Mouse (Mus musculus): ENCODE results near the gene R3hdml. TPM values are rescaled to one million over a fixed set of nuclear protein-coding genes. Genes with fewer than 3 reads are reported as not detected.
"Not testable (repeated sequence)": the region's sequence is repeated elsewhere in the genome, so short reads cannot be mapped to it uniquely, and the experiment has no call there.

The R3hdml gene
- polyA plus RNA-seq, 1 experiment from 2014 or later = 46.4 TPM

GRCm38 (mm10) chr2:163460622-163461021 is 31.5 kb upstream of the R3hdml start:
- Histone ChIP-seq H3K4me2 (replicated peaks; ENCODE audit: low read depth, low read length) (no peak overlapping the region), H3K4me1 (ENCODE audit: insufficient read depth, low read length) (no peaks in the 10 kb centered on the region), H3K9ac (replicated peaks; ENCODE audit: low read length) (no peak overlapping the region), H3K9me3 (ENCODE audit: low read length) (no peaks in the 10 kb centered on the region), H3K27me3 (ENCODE audit: insufficient read depth, low read length) (peaks cover 12% of the 10 kb centered on the region), H3K4me3 (ENCODE audit: low read length) (no peak overlapping the region), H3K36me3 (ENCODE audit: insufficient read depth, low read length) (no peaks in the 10 kb centered on the region), H3K27ac (ENCODE audit: low read length) (no peak overlapping the region)
- ATAC-seq (ENCODE audit: low FRiP score, low TSS enrichment) = no peak
- WGBS = 86% methylated on average over 8 of the region's 8 CpGs

DNA sequence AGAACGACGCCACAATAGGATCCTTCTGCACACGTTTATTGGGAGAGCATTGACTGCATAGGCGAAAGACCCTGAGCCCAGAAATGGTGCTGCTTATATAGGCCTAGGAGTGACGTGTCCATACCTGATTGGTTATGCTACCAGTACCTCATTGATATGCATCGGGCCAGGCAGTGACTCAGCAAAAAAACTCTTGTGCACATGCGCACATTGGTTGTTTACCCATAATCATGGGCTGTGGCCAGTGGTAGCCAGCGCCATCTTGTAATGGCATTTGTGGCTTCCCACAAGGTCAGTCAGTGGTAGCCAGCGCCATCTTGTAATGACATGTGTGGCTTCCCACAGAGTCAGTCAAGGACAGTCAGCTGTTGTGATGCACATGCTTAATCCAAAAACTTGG is 30.8 kb upstream of the R3hdml start:
- H3K9ac ChIP-seq (replicated peaks; ENCODE audit: low read length); H3K4me1 ChIP-seq (ENCODE audit: insufficient read depth, low read length); H3K27ac ChIP-seq (ENCODE audit: low read length); H3K36me3 ChIP-seq (ENCODE audit: insufficient read depth, low read length); H3K9me3 ChIP-seq (ENCODE audit: low read length); H3K4me3 ChIP-seq (ENCODE audit: low read length); ATAC-seq (ENCODE audit: low FRiP score, low TSS enrichment); H3K4me2 ChIP-seq (replicated peaks; ENCODE audit: low read depth, low read length): not testable (repeated sequence)
- peaks cover 12% of the 10 kb centered on the region for H3K27me3 ChIP-seq (ENCODE audit: insufficient read depth, low read length)
- WGBS = 95% methylated on average over 9 of the region's 9 CpGs

- Histone ChIP-seq H3K27me3 (ENCODE audit: insufficient read depth, low read length) (peaks cover 9% of the 10 kb centered on the region; the same call in 1 of the 2 replicates), H3K27ac (ENCODE audit: low read length) (no peak overlapping the region), H3K9ac (replicated peaks; ENCODE audit: low read length) (no peak overlapping the region), H3K4me1 (ENCODE audit: insufficient read depth, low read length) (no peaks in the 10 kb centered on the region), H3K4me2 (replicated peaks; ENCODE audit: low read depth, low read length) (no peak overlapping the region), H3K36me3 (ENCODE audit: insufficient read depth, low read length) (0 out of 2 replicates have a peak, but pooled peaks cover 3% of the 10 kb centered on the region), H3K9me3 (ENCODE audit: low read length) (no peaks in the 10 kb centered on the region), H3K4me3 (ENCODE audit: low read length) (no peak overlapping the region)
- ATAC-seq (ENCODE audit: low FRiP score, low TSS enrichment) = no peak
- 73% methylated on average over 5 of the region's 5 CpGs for WGBS
These were observed 29.7 kb upstream of the R3hdml start for GRCm38 (mm10) chr2:163462386-163462785.

DNA sequence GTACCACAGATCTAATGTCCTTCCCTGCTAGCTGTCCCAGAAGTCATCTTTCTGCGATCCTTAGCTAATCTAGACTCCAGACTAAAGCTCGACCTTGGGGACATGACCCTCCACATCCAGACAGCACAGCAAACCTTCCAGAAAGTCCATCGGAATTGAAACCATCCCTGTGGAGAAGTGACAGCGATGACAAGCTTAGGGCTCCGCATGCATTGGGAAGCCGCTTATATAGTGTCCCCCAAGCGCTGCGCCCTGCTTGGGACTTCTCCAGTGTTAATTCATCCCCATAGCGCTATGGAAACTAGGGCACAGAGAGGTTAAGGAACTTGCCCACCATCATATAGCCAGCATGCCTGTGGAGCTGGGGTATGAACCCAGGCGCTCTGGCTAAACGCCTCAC is 29.3 kb upstream of the R3hdml start:
- WGBS = 75% methylated on average over 11 of the region's 11 CpGs
- Histone ChIP-seq H3K4me1 (ENCODE audit: insufficient read depth, low read length) (no peaks in the 10 kb centered on the region), H3K27me3 (ENCODE audit: insufficient read depth, low read length) (peaks cover 9% of the 10 kb centered on the region; the same call in 1 of the 2 replicates), H3K27ac (ENCODE audit: low read length) (no peak overlapping the region), H3K9ac (replicated peaks; ENCODE audit: low read length) (no peak overlapping the region), H3K4me2 (replicated peaks; ENCODE audit: low read depth, low read length) (no peak overlapping the region), H3K4me3 (ENCODE audit: low read length) (no peak overlapping the region), H3K9me3 (ENCODE audit: low read length) (no peaks in the 10 kb centered on the region), H3K36me3 (ENCODE audit: insufficient read depth, low read length) (peaks cover 4% of the 10 kb centered on the region; the same call in 1 of the 2 replicates)
- no peak for ATAC-seq (ENCODE audit: low FRiP score, low TSS enrichment)

DNA sequence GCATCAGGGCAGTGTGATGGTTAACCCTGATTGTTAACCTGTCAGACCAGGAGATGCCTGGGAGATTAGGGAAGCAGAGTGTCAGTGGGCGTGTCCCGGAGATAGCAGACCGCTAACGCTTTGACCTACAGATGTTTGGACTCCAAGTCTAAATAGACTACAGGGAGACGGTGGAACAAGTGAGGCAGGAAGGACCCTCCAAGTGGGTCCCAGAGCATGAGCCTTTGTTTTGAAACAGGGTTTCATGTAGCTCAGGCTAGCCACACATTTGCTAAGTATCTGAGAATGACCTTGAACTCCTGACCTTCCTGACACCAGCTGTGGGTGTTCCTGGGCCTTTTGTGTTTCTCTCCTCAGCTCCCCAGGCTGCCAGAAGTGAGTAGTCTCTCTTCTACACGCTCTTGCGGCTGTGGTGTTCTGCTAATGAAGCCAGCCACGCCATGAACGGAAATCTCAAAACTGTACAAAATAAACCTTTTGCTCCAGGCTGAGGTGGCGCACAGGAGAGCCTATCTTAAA is 28.8 kb upstream of the R3hdml start:
- no peaks in the 10 kb centered on the region for H3K9me3 ChIP-seq (ENCODE audit: low read length)
- no peak overlapping the region for H3K4me2 ChIP-seq (replicated peaks; ENCODE audit: low read depth, low read length)
- no peak overlapping the region for H3K4me3 ChIP-seq (ENCODE audit: low read length)
- H3K9ac ChIP-seq (replicated peaks; ENCODE audit: low read length) = no peak overlapping the region
- peaks cover 9% of the 10 kb centered on the region; the same call in 1 of the 2 replicates for H3K27me3 ChIP-seq (ENCODE audit: insufficient read depth, low read length)
- H3K4me1 ChIP-seq (ENCODE audit: insufficient read depth, low read length) = no peaks in the 10 kb centered on the region
- H3K36me3 ChIP-seq (ENCODE audit: insufficient read depth, low read length) = peaks cover 8% of the 10 kb centered on the region; the same call in 1 of the 2 replicates
- WGBS = 56% methylated on average over 10 of the region's 10 CpGs
- no peak overlapping the region for H3K27ac ChIP-seq (ENCODE audit: low read length)
- ATAC-seq (ENCODE audit: low FRiP score, low TSS enrichment) = no peak

DNA sequence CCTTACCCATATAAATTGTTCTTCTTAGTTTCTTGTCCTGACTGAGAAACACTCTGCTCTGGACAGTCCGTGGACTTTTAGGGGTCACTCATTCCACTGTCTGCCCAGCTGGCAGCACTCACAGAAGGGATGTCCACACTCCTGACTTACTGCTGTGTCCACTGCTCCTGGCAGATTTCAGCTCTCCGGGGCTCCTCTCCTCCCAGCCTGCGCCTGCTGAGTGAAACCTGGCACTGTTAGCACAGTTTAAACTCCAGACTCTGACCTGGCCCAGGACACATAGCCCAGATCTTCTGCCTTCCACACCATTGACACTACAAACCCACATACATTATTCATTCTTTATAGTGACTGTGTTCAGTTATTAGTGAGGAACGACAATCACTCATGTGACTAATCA is 28.1 kb upstream of the R3hdml start:
- Histone ChIP-seq H3K36me3 (ENCODE audit: insufficient read depth, low read length) (peaks cover 14% of the 10 kb centered on the region; the same call in 1 of the 2 replicates), H3K4me3 (ENCODE audit: low read length) (no peak overlapping the region), H3K27me3 (ENCODE audit: insufficient read depth, low read length) (peaks cover 6% of the 10 kb centered on the region; the same call in 1 of the 2 replicates), H3K9me3 (ENCODE audit: low read length) (no peaks in the 10 kb centered on the region), H3K4me2 (replicated peaks; ENCODE audit: low read depth, low read length) (no peak overlapping the region), H3K9ac (replicated peaks; ENCODE audit: low read length) (no peak overlapping the region), H3K27ac (ENCODE audit: low read length) (no peak overlapping the region), H3K4me1 (ENCODE audit: insufficient read depth, low read length) (no peaks in the 10 kb centered on the region)
- no peak for ATAC-seq (ENCODE audit: low FRiP score, low TSS enrichment)
- 75% methylated on average over 4 of the region's 4 CpGs for WGBS

GRCm38 (mm10) chr2:163464562-163464961 is 27.6 kb upstream of the R3hdml start:
- no peak for ATAC-seq (ENCODE audit: low FRiP score, low TSS enrichment)
- Histone ChIP-seq H3K27ac (ENCODE audit: low read length) (no peak overlapping the region), H3K4me2 (replicated peaks; ENCODE audit: low read depth, low read length) (no peak overlapping the region), H3K9me3 (ENCODE audit: low read length) (no peaks in the 10 kb centered on the region), H3K27me3 (ENCODE audit: insufficient read depth, low read length) (0 out of 2 replicates have a peak, but pooled peaks cover 2% of the 10 kb centered on the region), H3K4me1 (ENCODE audit: insufficient read depth, low read length) (no peaks in the 10 kb centered on the region), H3K36me3 (ENCODE audit: insufficient read depth, low read length) (peaks cover 19% of the 10 kb centered on the region), H3K9ac (replicated peaks; ENCODE audit: low read length) (no peak overlapping the region), H3K4me3 (ENCODE audit: low read length) (no peak overlapping the region)
- 67% methylated on average over 6 of the region's 6 CpGs for WGBS

GRCm38 (mm10) chr2:163466771-163467170 is 25.3 kb upstream of the R3hdml start:
- Histone ChIP-seq H3K9me3 (ENCODE audit: low read length) (no peaks in the 10 kb centered on the region), H3K9ac (replicated peaks; ENCODE audit: low read length) (no peak overlapping the region), H3K4me3 (ENCODE audit: low read length) (no peak overlapping the region), H3K27ac (ENCODE audit: low read length) (no peak overlapping the region), H3K36me3 (ENCODE audit: insufficient read depth, low read length) (peaks cover 20% of the 10 kb centered on the region), H3K27me3 (ENCODE audit: insufficient read depth, low read length) (no peaks in the 10 kb centered on the region), H3K4me1 (ENCODE audit: insufficient read depth, low read length) (peaks cover 6% of the 10 kb centered on the region), H3K4me2 (replicated peaks; ENCODE audit: low read depth, low read length) (no peak overlapping the region)
- 79% methylated on average over 8 of the region's 8 CpGs for WGBS
- no peak for ATAC-seq (ENCODE audit: low FRiP score, low TSS enrichment)

GRCm38 (mm10) chr2:163467585-163467984 is 24.5 kb upstream of the R3hdml start:
- Histone ChIP-seq H3K9me3 (ENCODE audit: low read length) (no peaks in the 10 kb centered on the region), H3K27ac (ENCODE audit: low read length) (no peak overlapping the region), H3K4me1 (ENCODE audit: insufficient read depth, low read length) (peaks cover 7% of the 10 kb centered on the region), H3K9ac (replicated peaks; ENCODE audit: low read length) (no peak overlapping the region), H3K4me3 (ENCODE audit: low read length) (no peak overlapping the region), H3K27me3 (ENCODE audit: insufficient read depth, low read length) (no peaks in the 10 kb centered on the region), H3K36me3 (ENCODE audit: insufficient read depth, low read length) (peaks cover 20% of the 10 kb centered on the region), H3K4me2 (replicated peaks; ENCODE audit: low read depth, low read length) (no peak overlapping the region)
- no peak for ATAC-seq (ENCODE audit: low FRiP score, low TSS enrichment)
- WGBS = 88% methylated on average over 6 of the region's 6 CpGs

DNA sequence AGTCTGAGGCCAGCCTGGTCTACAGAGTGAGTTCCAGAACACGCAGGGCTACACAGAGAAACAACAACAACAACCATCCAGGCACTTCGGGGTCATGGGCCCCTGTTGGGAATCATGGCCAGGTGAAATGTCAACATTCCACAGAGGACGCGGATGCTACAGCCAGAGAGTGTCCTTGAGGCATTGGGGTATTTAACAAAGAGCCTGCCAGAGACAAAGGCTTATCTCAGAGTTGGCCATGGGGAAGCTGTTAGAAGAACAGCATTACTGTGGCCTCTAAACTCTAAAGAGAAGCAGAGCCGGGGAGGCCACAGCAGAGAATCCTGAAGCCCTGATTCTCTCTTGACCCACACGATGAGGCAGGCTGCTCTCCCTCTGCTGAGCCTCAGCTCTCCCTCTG is 23.3 kb upstream of the R3hdml start:
- H3K4me3 ChIP-seq (ENCODE audit: low read length) = no peak overlapping the region
- no peak for ATAC-seq (ENCODE audit: low FRiP score, low TSS enrichment)
- no peak overlapping the region for H3K9ac ChIP-seq (replicated peaks; ENCODE audit: low read length)
- no peak overlapping the region for H3K27ac ChIP-seq (ENCODE audit: low read length)
- no peaks in the 10 kb centered on the region for H3K27me3 ChIP-seq (ENCODE audit: insufficient read depth, low read length)
- peaks cover 20% of the 10 kb centered on the region for H3K36me3 ChIP-seq (ENCODE audit: insufficient read depth, low read length)
- H3K9me3 ChIP-seq (ENCODE audit: low read length) = no peaks in the 10 kb centered on the region
- H3K4me2 ChIP-seq (replicated peaks; ENCODE audit: low read depth, low read length) = no peak overlapping the region
- WGBS = 90% methylated on average over 6 of the region's 6 CpGs
- peaks cover 7% of the 10 kb centered on the region for H3K4me1 ChIP-seq (ENCODE audit: insufficient read depth, low read length)

Data from kidney, embryonic 16.5 days (tissue).